Mouse (Mus musculus) cerebellum, adult 2 months (tissue): ENCODE results near the gene Gm45140.

Experiments
- CTCF ChIP-seq: fragments of 200-500 bp; IDR thresholded peaks from 2 replicates; pipeline ENCODE4 v1.5.1; 2011; ENCODE audit warnings: low read depth, mild to moderate bottlenecking, control low read depth, low read length, moderate library complexity, borderline replicate concordance; ENCODE audit not compliant: insufficient read depth
- POLR2A ChIP-seq: fragments of 200-500 bp; IDR thresholded peaks from 2 replicates; pipeline ENCODE4 v1.6.1; 2011; ENCODE audit warnings: low read length, control low read depth, borderline replicate concordance; ENCODE audit not compliant: insufficient read depth

DNA sequence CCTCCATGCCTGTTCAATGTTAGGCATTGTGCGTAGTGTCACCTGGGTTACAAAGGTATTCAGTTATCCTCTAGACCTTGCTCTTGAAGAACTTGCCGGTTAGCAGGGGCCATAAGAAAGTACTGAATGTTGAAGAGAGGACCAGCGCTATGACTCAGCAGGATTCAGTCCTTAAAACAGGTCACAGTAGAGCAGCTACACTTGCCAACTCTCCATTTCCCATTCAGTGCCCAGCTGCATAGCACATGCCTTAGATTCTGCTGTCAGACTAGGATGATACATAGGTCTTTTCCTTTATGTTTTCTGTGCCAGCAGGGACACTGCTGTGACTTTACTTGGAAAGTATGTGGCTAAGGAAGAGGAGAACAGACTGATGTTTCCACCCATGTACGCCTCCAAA, 17.9 kb upstream of the Gm45140 start:
- TF ChIP-seq CTCF (no peak), POLR2A (no peak)
